19 mouse cellular contexts compared by ENCODE assay signal in the genomic region with DNA sequence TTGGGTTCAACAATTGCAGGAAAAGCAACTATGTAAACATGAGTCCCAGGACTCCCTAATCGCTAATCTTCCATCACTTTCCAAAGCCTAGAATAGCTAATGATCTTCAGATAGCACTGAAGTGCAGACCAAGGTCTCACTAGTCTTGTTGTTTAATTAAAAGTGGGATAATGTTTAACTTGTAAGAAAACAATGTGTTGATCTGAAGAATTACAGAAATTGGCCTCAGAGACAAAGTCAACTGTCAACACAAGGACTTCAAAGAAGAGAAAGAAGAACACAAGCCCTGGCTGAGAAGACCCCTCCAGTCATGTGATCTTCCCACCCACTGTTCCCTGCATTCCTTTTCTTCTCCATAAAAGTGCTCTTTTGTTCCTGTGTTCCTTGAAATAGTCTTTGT.
"Had no signal": no experiment of that assay in that cellular context is flagged by ENCODE, and none has a peak within 500 bp of the region (broad histone marks: within the 10 kb centered on the region; RNA-seq: fewer than 3 reads in every experiment).

No protein-coding gene starts in this region.

- H3K27me3 ChIP-seq: liver, embryonic 13.5 days; megakaryocyte, embryonic 14.5 days; midbrain, embryonic 13.5 days; neural tube, embryonic 13.5 days; stomach, embryonic 15.5 days had no signal

- H3K27ac ChIP-seq: hindbrain, postnatal 0 days; left cerebral cortex, adult 2 months; liver, embryonic 13.5 days; midbrain, embryonic 10.5 days; midbrain, embryonic 13.5 days; neural tube, embryonic 13.5 days; stomach, embryonic 15.5 days had no signal

- H3K9me3 ChIP-seq: liver, embryonic 13.5 days; megakaryocyte, embryonic 14.5 days; midbrain, embryonic 10.5 days; midbrain, embryonic 13.5 days; neural tube, embryonic 13.5 days; stomach, embryonic 15.5 days had no signal

- H3K9ac ChIP-seq: liver, embryonic 13.5 days; midbrain, embryonic 13.5 days; neural tube, embryonic 13.5 days; stomach, embryonic 15.5 days had no signal

- DNase-seq: kidney, postnatal 14 days; layer of hippocampus, postnatal 36 days; liver, embryonic 13.5 days; lung, adult 2 months; lung, postnatal 36 days; right cerebral cortex, adult 18-20 months; right cerebral cortex, postnatal 14 days; right cerebral cortex, postnatal 4 days; thymus, postnatal 25 days had no signal

- H3K4me1 ChIP-seq: liver, embryonic 13.5 days; megakaryocyte, embryonic 14.5 days; midbrain, embryonic 13.5 days; neural tube, embryonic 13.5 days; stomach, embryonic 15.5 days had no signal

- H3K36me3 ChIP-seq: liver, embryonic 13.5 days; midbrain, embryonic 10.5 days; midbrain, embryonic 13.5 days; neural tube, embryonic 13.5 days; stomach, embryonic 15.5 days had no signal

- H3K4me3 ChIP-seq: left cerebral cortex, adult 2 months; liver, embryonic 13.5 days; megakaryocyte, embryonic 14.5 days; midbrain, embryonic 10.5 days; midbrain, embryonic 13.5 days; myocyte; neural tube, embryonic 13.5 days; stomach, embryonic 15.5 days had no signal

- ATAC-seq: hindbrain, postnatal 0 days; intestine, postnatal 0 days; midbrain, embryonic 13.5 days; midbrain, embryonic 16.5 days had no signal

- H3K4me2 ChIP-seq: liver, embryonic 13.5 days; midbrain, embryonic 13.5 days; neural tube, embryonic 13.5 days; stomach, embryonic 15.5 days had no signal
